Mouse (Mus musculus): ENCODE measurements around the gene Tet2.

Tet2 gene

GRCm38 (mm10) chr3:133435774-133436148 is 109.2 kb downstream of the Tet2 start:
- no peak for DNase-seq

GRCm38 (mm10) chr3:133435141-133435773 is 109.7 kb downstream of the Tet2 start:
- no peak for DNase-seq

GRCm38 (mm10) chr3:133429394-133430173 is 115.4 kb downstream of the Tet2 start:
- no peak for DNase-seq

GRCm38 (mm10) chr3:133428003-133428402 is 116.9 kb downstream of the Tet2 start:
- DNase-seq: no peak

- DNase-seq: no peak
Measured at GRCm38 (mm10) chr3:133423073-133423472, 121.9 kb downstream of the Tet2 start.

GRCm38 (mm10) chr3:133414747-133415146 is 130.2 kb downstream of the Tet2 start:
- DNase-seq: no peak

Measured in thymus, postnatal 25 days (tissue).